Mouse (Mus musculus): ENCODE measurements around the gene Dlgap1.

- no peak for TF ChIP-seq POLR2A (IDR thresholded peaks at IDR 0.05; ENCODE audit: low read depth, low read length)
- no peak for TF ChIP-seq CTCF (IDR thresholded peaks at IDR 0.05; ENCODE audit: extremely low read depth, insufficient read depth, insufficient read length, insufficient replicate concordance)
Measured at GRCm38 (mm10) chr17:70339821-70340220, 370.9 kb downstream of the Dlgap1 start.

Data from spleen, adult 2 months (tissue).